Mouse (Mus musculus) kidney, adult 2 months (tissue): ENCODE measurements around the gene Ccdc106.

Experiments used
- CTCF ChIP-seq: fragments of 200-500 bp; conservative IDR thresholded peaks from 2 replicates; pipeline ENCODE4 v1.5.1; 2011; ENCODE audit warnings: low read depth, mild to moderate bottlenecking, control low read depth, low read length, moderate library complexity, mixed read lengths; ENCODE audit not compliant: insufficient read depth, insufficient read length
- POLR2A ChIP-seq: fragments of 200-500 bp; IDR thresholded peaks from one replicate; pipeline ENCODE4 v1.6.1; 2011; ENCODE audit warnings: low read depth, low read length, control low read depth

DNA sequence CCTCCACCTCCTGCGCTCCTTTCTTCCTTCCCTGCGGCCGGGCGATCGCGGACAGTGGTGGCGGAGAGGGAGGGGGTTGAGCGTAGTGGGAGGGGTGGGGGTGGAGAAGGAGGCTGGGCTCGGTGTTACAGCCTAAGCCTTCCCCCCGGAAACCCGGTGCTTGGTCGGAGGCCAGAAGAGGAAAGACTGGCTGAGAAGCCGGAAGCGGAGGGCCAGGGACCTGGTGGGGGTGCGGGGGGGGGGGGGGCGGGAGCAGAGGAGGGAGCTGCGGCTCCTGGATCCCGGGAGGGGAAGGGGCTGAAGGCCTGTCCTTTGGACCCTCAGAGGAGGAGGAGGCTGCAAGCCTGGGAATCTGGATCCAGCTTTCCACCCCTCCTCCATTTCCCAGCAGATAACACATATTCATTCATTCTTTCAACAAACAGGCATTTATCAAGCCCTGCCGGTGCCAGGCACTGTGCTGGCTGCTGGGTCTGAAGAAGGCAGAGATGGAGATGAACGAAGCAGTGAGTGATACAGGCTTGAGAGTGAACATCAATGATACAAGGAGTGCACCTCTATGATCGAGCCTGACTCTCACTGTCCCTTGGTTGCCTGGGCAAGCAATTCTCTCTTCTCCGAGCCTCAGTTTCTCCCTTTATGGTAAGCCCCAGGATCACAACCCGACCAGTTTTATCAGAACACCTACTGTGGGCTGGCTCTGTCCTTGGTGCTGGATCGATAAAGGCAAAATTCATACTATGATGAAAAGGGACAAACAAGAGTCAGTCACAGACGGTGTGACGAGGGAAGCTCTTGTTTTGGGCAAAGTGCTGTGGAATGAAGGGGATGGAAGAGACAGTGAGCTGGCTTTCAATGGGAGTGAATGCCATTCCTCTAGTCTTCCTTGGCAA, 24.1 kb upstream of the Ccdc106 start, which contains the start of gene Zfp579:
- TF ChIP-seq POLR2A (no peak), CTCF (no peak)
